Mouse (Mus musculus): Measurements from ENCODE around the gene Gm21900.
"Not testable (repeated sequence)": the region's sequence is repeated elsewhere in the genome, so short reads cannot be mapped to it uniquely, and the experiment has no call there.

Gm21900 gene

GRCm38 (mm10) chrY:10616061-10616460 is at the start of gene Gm21900:
TSS of gene Gm21900 (plus strand) at chrY:10616361.
- DNase-seq (ENCODE audit: low read depth, low spot score): not testable (repeated sequence)

- DNase-seq (ENCODE audit: low read depth, low spot score): not testable (repeated sequence)
Observed at GRCm38 (mm10) chrY:10643516-10643915, 27.4 kb downstream of the Gm21900 start.

Data from c-Kit-negative CD71-positive TER-119-positive erythroid progenitor cells, embryonic 14.5 days (primary cell).